Comparison of ENCODE assay signal across 19 mouse cellular contexts in genomic region chr15:3264293-3264692, GRCm38 (mm10). TPM values are rescaled to one million over a fixed set of nuclear protein-coding genes. Genes with fewer than 3 reads are reported as not detected.
DNase-seq lines count a peak whose midpoint lies in the region; ATAC-seq lines count a peak whose summit lies in the region.
"Had no signal": no experiment of that assay in that cellular context is flagged by ENCODE, and none has a peak within 500 bp of the region (broad histone marks: within the 10 kb centered on the region; RNA-seq: fewer than 3 reads in every experiment).

No protein-coding gene starts in this region.

- no peak overlapping the region for H3K4me2 ChIP-seq in midbrain, embryonic 15.5 days
- H3K4me2 ChIP-seq in midbrain, embryonic 13.5 days (replicated peaks), result no peak overlapping the region
- H3K4me2 ChIP-seq: forebrain, embryonic 13.5 days; hindbrain, embryonic 13.5 days had no signal

- peak; percentile 33; the same call in 1 of the 2 replicates for ATAC-seq in midbrain, embryonic 15.5 days (replicated peaks)
- ATAC-seq in midbrain, embryonic 13.5 days, result no peak
- ATAC-seq in granulocyte monocyte progenitor cell, adult 5-6 weeks (replicated peaks; ENCODE audit: poor library complexity, severe bottlenecking), result peak; percentile 68
- ATAC-seq in megakaryocyte progenitor cell, adult 5-6 weeks (replicated peaks; ENCODE audit: poor library complexity), result peak; percentile 59
- ATAC-seq: forebrain, embryonic 13.5 days; forebrain, postnatal 0 days had no signal

- H3K4me1 ChIP-seq in midbrain, embryonic 15.5 days, result no peaks in the 10 kb centered on the region
- no peaks in the 10 kb centered on the region for H3K4me1 ChIP-seq in midbrain, embryonic 13.5 days (replicated peaks)
- H3K4me1 ChIP-seq: forebrain, embryonic 13.5 days; hindbrain, embryonic 13.5 days had no signal

- 93% methylated on average over 4 of the region's 4 CpGs for WGBS in midbrain, embryonic 15.5 days
- WGBS in midbrain, embryonic 13.5 days, result 95% methylated on average over 4 of the region's 4 CpGs

- H3K9ac ChIP-seq in midbrain, embryonic 15.5 days, result no peak overlapping the region
- no peak overlapping the region for H3K9ac ChIP-seq in midbrain, embryonic 13.5 days (replicated peaks)
- H3K9ac ChIP-seq: forebrain, embryonic 13.5 days; forebrain, postnatal 0 days; hindbrain, embryonic 13.5 days had no signal

- H3K9me3 ChIP-seq in midbrain, embryonic 15.5 days, result no peaks in the 10 kb centered on the region
- H3K9me3 ChIP-seq in midbrain, embryonic 13.5 days, result no peaks in the 10 kb centered on the region
- H3K9me3 ChIP-seq: embryonic facial prominence, embryonic 10.5 days; forebrain, embryonic 13.5 days; hindbrain, embryonic 13.5 days had no signal

- peak; percentile 28 for DNase-seq in thymus, postnatal 4 days
- no peak for DNase-seq in thymus, postnatal 36 days
- DNase-seq in lung, postnatal 10 days, result no peak
- DNase-seq in adrenal gland, postnatal 25 days, result no peak
- DNase-seq: adrenal gland, postnatal 10 days; cerebellum, adult 11-12 months; cerebellum, adult 9-10 months; forebrain, postnatal 0 days; gastrocnemius, postnatal 14 days; heart, postnatal 10 days; heart, postnatal 4 days had no signal

- no peaks in the 10 kb centered on the region for H3K36me3 ChIP-seq in midbrain, embryonic 15.5 days (replicated peaks)
- no peaks in the 10 kb centered on the region for H3K36me3 ChIP-seq in midbrain, embryonic 13.5 days
- H3K36me3 ChIP-seq: embryonic facial prominence, embryonic 10.5 days; hindbrain, embryonic 13.5 days had no signal

- H3K4me3 ChIP-seq in midbrain, embryonic 15.5 days, result no peak overlapping the region
- no peak overlapping the region for H3K4me3 ChIP-seq in midbrain, embryonic 13.5 days (replicated peaks)
- H3K4me3 ChIP-seq: embryonic facial prominence, embryonic 10.5 days; forebrain, embryonic 13.5 days; hindbrain, embryonic 13.5 days had no signal

- H3K27ac ChIP-seq in midbrain, embryonic 15.5 days, result no peak overlapping the region
- no peak overlapping the region for H3K27ac ChIP-seq in midbrain, embryonic 13.5 days
- H3K27ac ChIP-seq: embryonic facial prominence, embryonic 10.5 days; forebrain, embryonic 13.5 days; hindbrain, embryonic 13.5 days had no signal

- H3K27me3 ChIP-seq in midbrain, embryonic 15.5 days (replicated peaks), result no peaks in the 10 kb centered on the region
- H3K27me3 ChIP-seq in midbrain, embryonic 13.5 days, result no peaks in the 10 kb centered on the region
- H3K27me3 ChIP-seq: forebrain, embryonic 13.5 days; hindbrain, embryonic 13.5 days had no signal

RNA-seq across cellular contexts. Expression of gene Selenop, which starts 4.1 kb away (rescaled TPM):
- polyA plus RNA-seq in midbrain, embryonic 15.5 days (2015; fragmentation: Nextera tagmentation; extraction: Ambion mirVana), result 104 and 122 TPM in 2 replicates
- polyA plus RNA-seq in midbrain, embryonic 13.5 days (2015; fragmentation: Nextera tagmentation; extraction: Ambion mirVana), result 73.2 and 86.1 TPM in 2 replicates
- total RNA-seq in granulocyte monocyte progenitor cell, adult 5-6 weeks (2014; fragmentation: Nextera tagmentation), result 90.6 and 91.2 TPM in 2 replicates
- total RNA-seq in granulocyte monocyte progenitor cell, adult 5-6 weeks (2017), result 38.1 and 66.0 TPM in 2 replicates
- 106 and 110 TPM in 2 replicates for total RNA-seq in megakaryocyte progenitor cell, adult 5-6 weeks (2015)
- total RNA-seq in megakaryocyte progenitor cell, adult 5-6 weeks (2017), result 55.3 and 56.5 TPM in 2 replicates
- total RNA-seq in adrenal gland, postnatal 25 days (2021), result 286 and 299 TPM in 2 replicates

RNA-seq across cellular contexts. Expression of gene Ccdc152, which starts 39.0 kb away (rescaled TPM):
- 0.30 and 0.31 TPM in 2 replicates for polyA plus RNA-seq in midbrain, embryonic 15.5 days (2015; fragmentation: Nextera tagmentation; extraction: Ambion mirVana)
- 0.12 and 0.26 TPM in 2 replicates for polyA plus RNA-seq in midbrain, embryonic 13.5 days (2015; fragmentation: Nextera tagmentation; extraction: Ambion mirVana)
- not detected in 2 replicates for total RNA-seq in granulocyte monocyte progenitor cell, adult 5-6 weeks (2014; fragmentation: Nextera tagmentation)
- not detected in 2 replicates for total RNA-seq in granulocyte monocyte progenitor cell, adult 5-6 weeks (2017)
- not detected in 2 replicates for total RNA-seq in megakaryocyte progenitor cell, adult 5-6 weeks (2015)
- not detected in 2 replicates for total RNA-seq in megakaryocyte progenitor cell, adult 5-6 weeks (2017)
- not detected in 2 replicates for total RNA-seq in adrenal gland, postnatal 25 days (2021)
- total RNA-seq: adrenal gland, postnatal 10 days; forebrain, postnatal 0 days; gastrocnemius, adult 18-20 months; gastrocnemius, postnatal 14 days had no signal
- polyA plus RNA-seq: forebrain, embryonic 13.5 days had no signal
